Mouse (Mus musculus): ENCODE results near the gene Fgf3. TPM values are rescaled to one million over a fixed set of nuclear protein-coding genes. Genes with fewer than 3 reads are reported as not detected.

The Fgf3 gene
- polyA plus RNA-seq (2015; fragmentation: Nextera tagmentation; extraction: Ambion mirVana) = 2.9 and 4.8 TPM in 2 replicates

GRCm38 (mm10) chr7:144837891-144838488 is at the start of gene Fgf3:
Gene Fgf3 (plus strand): TSS chr7:144838083.
- Histone ChIP-seq H3K4me1 (peaks cover 19% of the 10 kb centered on the region), H3K36me3 (replicated peaks) (no peaks in the 10 kb centered on the region), H3K9ac (0 out of 2 replicates have a peak within 1 kb of the TSS, but pooled peaks have one; percentile 12), H3K4me3 (peak within 1 kb of the TSS; percentile 42), H3K27me3 (replicated peaks) (peaks cover 63% of the 10 kb centered on the region), H3K27ac (no peak within 1 kb of the TSS), H3K4me2 (peak within 1 kb of the TSS; percentile 65), H3K9me3 (no peaks in the 10 kb centered on the region)
- ATAC-seq (replicated peaks) = no peak
- 2% methylated on average over 39 of the region's 43 CpGs for WGBS

- Histone ChIP-seq H3K9ac (no peak overlapping the region), H3K27me3 (replicated peaks) (no peaks in the 10 kb centered on the region), H3K36me3 (replicated peaks) (no peaks in the 10 kb centered on the region), H3K4me3 (no peak overlapping the region), H3K4me2 (no peak overlapping the region), H3K4me1 (no peaks in the 10 kb centered on the region), H3K27ac (no peak overlapping the region), H3K9me3 (no peaks in the 10 kb centered on the region)
- WGBS = 50% methylated on average over 4 of the region's 4 CpGs
- no peak for ATAC-seq (replicated peaks)
These were observed 49.3 kb upstream of the Fgf3 start for GRCm38 (mm10) chr7:144788631-144789030.

GRCm38 (mm10) chr7:144789601-144790556 is 48.0 kb upstream of the Fgf3 start:
- no peak for ATAC-seq (replicated peaks)
- H3K4me2 ChIP-seq = peak overlapping the region; percentile 42
- 46% methylated on average over 36 of the region's 36 CpGs for WGBS

GRCm38 (mm10) chr7:144791426-144791825 is 46.5 kb upstream of the Fgf3 start:
- 88% methylated on average over 7 of the region's 7 CpGs for WGBS
- ATAC-seq (replicated peaks) = no peak
- Histone ChIP-seq H3K27me3 (replicated peaks) (no peaks in the 10 kb centered on the region), H3K27ac (no peak overlapping the region), H3K9ac (no peak overlapping the region), H3K36me3 (replicated peaks) (no peaks in the 10 kb centered on the region), H3K4me3 (no peak overlapping the region), H3K4me1 (no peaks in the 10 kb centered on the region), H3K4me2 (no peak overlapping the region), H3K9me3 (no peaks in the 10 kb centered on the region)

More at GRCm38 (mm10) chr7:144789601-144790556, 48.0 kb upstream of the Fgf3 start:
- Histone ChIP-seq H3K4me1 (no peaks in the 10 kb centered on the region), H3K36me3 (replicated peaks) (no peaks in the 10 kb centered on the region), H3K9ac (no peak overlapping the region), H3K9me3 (no peaks in the 10 kb centered on the region), H3K4me3 (peak overlapping the region; percentile 30), H3K27ac (no peak overlapping the region), H3K27me3 (replicated peaks) (no peaks in the 10 kb centered on the region)

GRCm38 (mm10) chr7:144793296-144793695 is 44.6 kb upstream of the Fgf3 start:
- H3K27ac ChIP-seq = no peak overlapping the region
- H3K4me3 ChIP-seq = no peak overlapping the region

GRCm38 (mm10) chr7:144795976-144796474 is 41.9 kb upstream of the Fgf3 start:
- Histone ChIP-seq H3K36me3 (replicated peaks) (no peaks in the 10 kb centered on the region), H3K9me3 (no peaks in the 10 kb centered on the region), H3K9ac (no peak overlapping the region), H3K4me2 (no peak overlapping the region), H3K4me3 (no peak overlapping the region), H3K27me3 (replicated peaks) (no peaks in the 10 kb centered on the region), H3K4me1 (peaks cover 3% of the 10 kb centered on the region; the same call in 1 of the 2 replicates), H3K27ac (no peak overlapping the region)
- ATAC-seq (replicated peaks) = no peak
- 84% methylated on average over 9 of the region's 9 CpGs for WGBS

More at GRCm38 (mm10) chr7:144793296-144793695, 44.6 kb upstream of the Fgf3 start:
- Histone ChIP-seq H3K4me2 (no peak overlapping the region), H3K36me3 (replicated peaks) (no peaks in the 10 kb centered on the region), H3K4me1 (peaks cover 3% of the 10 kb centered on the region; the same call in 1 of the 2 replicates), H3K9me3 (no peaks in the 10 kb centered on the region), H3K9ac (no peak overlapping the region), H3K27me3 (replicated peaks) (no peaks in the 10 kb centered on the region)
- 87% methylated on average over 10 of the region's 10 CpGs for WGBS
- no peak for ATAC-seq (replicated peaks)

- Histone ChIP-seq H3K4me3 (no peak overlapping the region), H3K9me3 (no peaks in the 10 kb centered on the region), H3K36me3 (replicated peaks) (no peaks in the 10 kb centered on the region), H3K9ac (no peak overlapping the region), H3K4me1 (peaks cover 3% of the 10 kb centered on the region; the same call in 1 of the 2 replicates), H3K27me3 (replicated peaks) (no peaks in the 10 kb centered on the region), H3K4me2 (no peak overlapping the region), H3K27ac (no peak overlapping the region)
- WGBS = 48% methylated on average over 17 of the region's 17 CpGs
- ATAC-seq (replicated peaks) = no peak
These were observed 40.7 kb upstream of the Fgf3 start for GRCm38 (mm10) chr7:144796986-144797735.

- Histone ChIP-seq H3K27me3 (replicated peaks) (0 out of 2 replicates have a peak, but pooled peaks cover 2% of the 10 kb centered on the region), H3K4me2 (no peak overlapping the region), H3K4me3 (no peak overlapping the region), H3K4me1 (peaks cover 3% of the 10 kb centered on the region; the same call in 1 of the 2 replicates), H3K36me3 (replicated peaks) (no peaks in the 10 kb centered on the region), H3K27ac (no peak overlapping the region), H3K9ac (no peak overlapping the region), H3K9me3 (no peaks in the 10 kb centered on the region)
- 56% methylated on average over 1 of the region's 1 CpGs for WGBS
- 0 out of 2 replicates have a peak, but pooled peaks have one; percentile 50 for ATAC-seq (replicated peaks)
These were observed 39.4 kb upstream of the Fgf3 start for GRCm38 (mm10) chr7:144798471-144798870.

GRCm38 (mm10) chr7:144807036-144807435 is 30.8 kb upstream of the Fgf3 start:
- 61% methylated on average over 6 of the region's 6 CpGs for WGBS
- Histone ChIP-seq H3K9ac (no peak overlapping the region), H3K9me3 (no peaks in the 10 kb centered on the region), H3K36me3 (replicated peaks) (no peaks in the 10 kb centered on the region), H3K27ac (no peak overlapping the region), H3K27me3 (replicated peaks) (0 out of 2 replicates have a peak, but pooled peaks cover 2% of the 10 kb centered on the region), H3K4me1 (no peaks in the 10 kb centered on the region), H3K4me2 (no peak overlapping the region), H3K4me3 (no peak overlapping the region)
- no peak for ATAC-seq (replicated peaks)

- Histone ChIP-seq H3K36me3 (replicated peaks) (no peaks in the 10 kb centered on the region), H3K9ac (no peak overlapping the region), H3K27ac (no peak overlapping the region), H3K4me3 (no peak overlapping the region), H3K4me2 (no peak overlapping the region), H3K27me3 (replicated peaks) (no peaks in the 10 kb centered on the region), H3K9me3 (no peaks in the 10 kb centered on the region), H3K4me1 (no peaks in the 10 kb centered on the region)
- no peak for ATAC-seq (replicated peaks)
- WGBS = 78% methylated on average over 4 of the region's 4 CpGs
These were observed 29.8 kb upstream of the Fgf3 start for GRCm38 (mm10) chr7:144807976-144808577.

GRCm38 (mm10) chr7:144811521-144811920 is 26.4 kb upstream of the Fgf3 start:
- H3K4me3 ChIP-seq = no peak overlapping the region
- no peaks in the 10 kb centered on the region for H3K36me3 ChIP-seq (replicated peaks)
- no peak overlapping the region for H3K9ac ChIP-seq
- 41% methylated on average over 4 of the region's 4 CpGs for WGBS
- no peaks in the 10 kb centered on the region for H3K9me3 ChIP-seq
- H3K27ac ChIP-seq = no peak overlapping the region
- H3K4me1 ChIP-seq = no peaks in the 10 kb centered on the region
- no peak for ATAC-seq (replicated peaks)
- H3K27me3 ChIP-seq (replicated peaks) = no peaks in the 10 kb centered on the region
- H3K4me2 ChIP-seq = no peak overlapping the region
